Mouse (Mus musculus): Measurements from ENCODE around the gene Khdc1a. TPM values are rescaled to one million over a fixed set of nuclear protein-coding genes. Genes with fewer than 3 reads are reported as not detected.
"Not testable (repeated sequence)": the region's sequence is repeated elsewhere in the genome, so short reads cannot be mapped to it uniquely, and the experiment has no call there.

The Khdc1a gene
- total RNA-seq, 2 experiments from 2014 or later: not detected

- DNase-seq; intact Hi-C loops (cut with DNase I; ENCODE audit: low total_unique reads): not testable (repeated sequence)
Observed at GRCm38 (mm10) chr1:21368031-21368430, 18.6 kb downstream of the Khdc1a start, which contains the start of gene Khdc1c. TSS of gene Khdc1c (plus strand) at chr1:21368331.

DNA sequence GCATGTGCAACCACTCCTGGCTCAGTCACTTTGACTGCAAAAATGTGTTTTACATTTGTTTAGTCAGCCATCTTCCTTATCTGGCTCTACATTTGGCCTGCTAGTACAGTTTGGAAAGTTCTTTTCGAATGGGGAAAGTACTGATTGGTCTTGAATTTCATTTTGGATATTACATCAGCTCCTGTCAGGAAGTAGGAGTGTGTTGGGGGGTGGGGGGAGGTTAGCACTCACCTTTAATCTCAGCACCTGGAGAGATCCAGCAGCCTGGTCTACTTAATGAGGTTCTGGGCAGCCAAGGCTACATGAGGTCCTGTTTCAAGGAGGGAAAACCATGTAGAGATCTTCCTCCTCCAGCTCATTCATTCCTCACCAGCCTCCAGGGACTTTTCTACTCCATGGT is 33.8 kb downstream of the Khdc1a start, which contains the start of gene Khdc1b:
Khdc1b (plus strand) TSS at position 301 of the 400 bp plus-strand sequence.
- intact Hi-C loops (cut with DNase I; ENCODE audit: low total_unique reads): no loop called here
- no peak for DNase-seq

GRCm38 (mm10) chr1:21391138-21391671 is 41.8 kb downstream of the Khdc1a start:
- DNase-seq: no peak
- intact Hi-C loops (cut with DNase I; ENCODE audit: low total_unique reads): no loop called here

Other genes starting within 250 kb of the Khdc1a start
- 1 to 10 TPM; 1.3 to 1.7 TPM for gene Tmem14a, start 131.1 kb upstream of the Khdc1a start, total RNA-seq (2021)
- gene Gsta3, start 109.1 kb upstream of the Khdc1a start, total RNA-seq (2021): not detected
- gene Khdc1c, start 18.7 kb downstream of the Khdc1a start, total RNA-seq (2021): not detected
- not detected for gene Khdc1b, start 33.9 kb downstream of the Khdc1a start, total RNA-seq (2021)